Mouse (Mus musculus): ENCODE results near the gene Gm49378.

DNA sequence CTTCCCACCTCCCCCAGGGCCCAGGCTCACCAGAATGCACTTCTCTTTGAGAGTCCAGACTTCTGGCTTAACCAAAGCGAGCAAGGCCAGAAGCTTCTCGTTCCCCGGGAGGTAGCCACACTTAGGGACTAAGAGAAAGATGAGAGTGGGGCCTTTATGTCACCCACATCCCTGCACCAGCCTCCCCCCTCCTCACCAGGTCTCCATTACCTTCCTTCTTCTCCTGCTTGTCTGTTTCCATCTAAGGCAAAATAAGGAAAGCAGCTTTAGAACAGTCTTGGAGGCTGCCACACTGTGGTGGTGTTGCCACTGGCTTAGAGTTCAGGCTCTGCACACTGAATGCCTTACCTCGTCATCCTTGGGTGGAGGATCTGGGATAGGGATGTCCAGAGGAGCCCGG, 48.4 kb downstream of the Gm49378 start:
- TF ChIP-seq MYOG (IDR thresholded peaks at IDR 0.05; ENCODE audit: control insufficient read depth, extremely low read depth, insufficient read length) (no peak), CTCF (IDR thresholded peaks at IDR 0.05; ENCODE audit: control insufficient read depth, insufficient read depth, insufficient read length) (no peak)

All from C2C12 (cell line).